Mouse (Mus musculus) A20 (cell line): ENCODE measurements around the gene Smim15.

Experiments used
- DNase-seq: peaks from one replicate; pipeline ENCODE4 v3.0.0-alpha.2; 2011; ENCODE audit warnings: low read depth, low spot score

The Smim15 gene

DNA sequence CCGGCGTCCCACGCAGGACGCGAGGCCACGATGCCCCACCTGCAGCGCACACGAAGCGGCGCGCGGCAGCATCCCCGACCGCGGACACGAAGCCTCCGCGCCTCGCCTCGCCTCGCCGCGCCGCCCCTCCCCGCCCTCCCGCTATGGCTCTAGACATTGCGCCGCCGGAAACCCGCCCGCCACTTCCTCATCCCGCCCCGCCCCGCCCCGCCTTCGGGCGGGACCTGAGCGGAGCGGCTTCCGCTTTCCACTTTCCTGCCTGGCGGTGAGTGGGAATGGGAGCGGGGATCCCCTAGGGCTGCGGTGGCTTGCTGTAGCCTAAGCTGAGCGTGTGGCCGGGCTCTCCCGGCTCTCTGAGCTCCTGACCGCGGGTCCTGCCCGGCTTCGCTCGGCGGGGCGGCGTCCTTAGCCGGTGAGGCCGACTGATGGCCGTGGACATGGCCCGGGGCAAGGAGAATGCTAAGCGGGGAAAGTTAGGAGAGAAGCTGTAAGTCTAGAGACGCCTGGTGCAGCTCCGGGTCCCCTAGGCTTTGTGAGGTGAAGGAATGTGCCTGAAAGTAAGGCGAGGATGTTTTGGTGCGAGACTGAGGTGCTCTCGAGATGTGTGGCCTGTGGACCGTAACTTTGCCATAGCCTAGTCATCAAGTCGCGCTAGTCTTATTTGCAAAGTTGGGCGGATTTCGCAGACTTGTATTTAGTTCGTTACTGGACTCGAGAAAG, at the start of gene Smim15:
TSS of gene Smim15 (plus strand) at position 225 of the 720 bp plus-strand sequence.
- DNase-seq = peak; percentile 90

DNA sequence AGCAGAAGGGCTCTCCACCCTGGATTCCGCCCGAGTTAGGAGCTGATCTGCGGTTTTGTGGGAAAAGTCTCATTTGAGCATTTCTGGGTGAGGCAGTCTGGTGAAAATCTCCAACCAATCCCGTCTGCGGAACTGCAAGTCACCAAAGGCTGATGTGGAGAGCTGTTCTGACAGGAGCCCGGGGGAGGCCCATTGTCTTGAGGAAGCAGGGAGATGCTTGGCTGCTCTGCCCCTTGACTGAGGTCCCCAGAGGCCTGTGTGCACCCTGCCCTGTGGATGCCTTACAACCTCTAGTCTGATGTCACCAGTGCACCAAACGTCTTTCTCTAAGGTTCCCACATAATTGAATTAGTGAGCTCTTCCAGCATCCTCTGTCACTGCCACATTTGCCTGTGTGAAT, 49.0 kb upstream of the Smim15 start:
- DNase-seq = no peak

DNA sequence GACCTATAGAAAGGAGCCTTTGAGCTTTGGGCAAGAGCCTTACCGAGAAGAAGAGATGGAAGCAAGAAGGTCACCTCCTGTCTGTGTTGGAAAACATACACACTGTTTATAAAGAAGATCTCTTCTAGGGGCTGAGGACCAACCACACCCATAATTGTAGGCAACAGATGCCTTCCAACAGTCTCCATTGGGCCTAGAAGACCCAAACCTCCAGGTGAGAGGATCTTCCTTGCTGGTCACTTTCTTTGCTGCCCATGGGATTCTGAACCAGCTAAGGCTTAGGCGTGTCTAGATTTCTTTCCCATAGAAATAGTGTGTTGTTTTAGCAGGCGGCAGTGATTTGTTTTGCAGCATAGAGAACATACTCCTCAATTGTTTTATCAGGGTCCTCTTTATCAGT, 47.9 kb upstream of the Smim15 start:
- DNase-seq = no peak

DNA sequence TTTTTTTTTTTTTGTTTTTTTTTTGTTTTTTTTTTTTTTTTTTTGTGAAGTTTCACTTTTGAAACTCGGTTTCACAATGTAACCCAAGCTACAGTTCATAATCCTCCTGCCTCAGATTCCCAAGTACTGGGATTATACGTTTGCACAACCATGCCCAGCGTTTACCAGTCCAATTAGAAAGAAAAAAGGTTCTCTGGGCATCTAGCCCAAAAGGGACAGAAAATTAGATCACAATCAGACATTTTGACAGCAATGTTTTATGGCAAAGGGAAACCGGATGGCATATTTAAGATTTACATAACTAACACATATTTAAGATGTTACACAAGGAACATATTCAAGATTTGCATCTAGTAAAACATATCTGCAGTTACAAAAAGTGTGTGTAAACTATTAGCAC, 36.4 kb upstream of the Smim15 start:
- DNase-seq = no peak

DNA sequence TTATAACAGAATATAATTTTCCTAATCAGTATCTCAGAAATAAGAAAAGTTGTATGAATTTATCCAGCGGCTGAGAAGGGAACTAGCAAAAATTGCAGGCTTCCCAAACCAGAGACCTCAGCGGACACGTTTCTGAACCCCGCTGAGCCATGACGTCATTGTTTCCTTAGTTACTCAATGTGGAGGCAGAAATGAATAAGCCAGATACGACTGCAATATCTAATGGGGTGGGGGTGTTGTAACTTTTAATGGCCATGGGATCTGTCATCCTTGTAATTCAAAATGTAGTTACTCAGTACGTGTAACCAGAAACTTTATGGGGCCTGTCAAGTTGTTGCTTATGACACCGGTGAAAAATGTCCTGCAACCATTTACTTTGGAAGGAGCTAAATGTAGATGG, 31.1 kb upstream of the Smim15 start:
- no peak for DNase-seq

DNA sequence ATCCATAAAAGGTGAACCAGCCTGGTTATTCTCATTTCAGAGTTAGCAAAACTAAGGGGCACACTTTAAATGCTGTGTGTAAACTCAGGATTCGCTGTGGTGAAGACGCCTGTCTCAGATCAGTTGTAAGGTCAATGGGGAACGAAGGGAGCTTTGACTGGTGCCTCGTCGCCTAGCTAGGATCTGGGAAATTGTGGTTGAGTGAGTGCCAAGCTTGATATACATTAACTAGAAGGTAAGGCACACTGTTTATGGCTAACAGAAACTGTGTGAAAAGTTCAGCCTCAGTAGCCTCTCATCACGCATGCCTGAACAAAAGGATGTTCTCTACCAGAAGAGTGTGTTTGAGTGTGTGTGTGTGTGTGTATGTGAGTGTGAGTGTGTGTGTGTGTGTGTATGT, 30.4 kb upstream of the Smim15 start:
- no peak for DNase-seq

DNA sequence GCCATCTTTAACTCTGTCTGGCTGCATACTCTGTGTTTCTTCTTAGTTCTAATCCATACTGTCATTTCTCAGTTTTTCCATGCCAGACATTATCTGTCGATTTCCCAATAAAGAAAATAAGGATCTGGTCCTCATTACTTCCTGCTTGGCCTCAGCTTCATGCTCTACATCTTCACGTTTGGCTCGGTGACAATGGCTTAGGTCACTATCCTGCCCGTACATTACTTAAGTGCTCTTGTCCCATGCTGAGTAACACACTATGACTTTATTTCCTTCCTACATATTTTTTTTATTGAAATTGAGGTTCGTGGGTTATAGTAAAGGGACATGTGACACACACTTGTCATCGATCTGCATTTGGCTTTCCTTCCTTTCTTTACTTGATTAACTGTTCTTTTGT, 29.1 kb upstream of the Smim15 start:
- no peak for DNase-seq

DNA sequence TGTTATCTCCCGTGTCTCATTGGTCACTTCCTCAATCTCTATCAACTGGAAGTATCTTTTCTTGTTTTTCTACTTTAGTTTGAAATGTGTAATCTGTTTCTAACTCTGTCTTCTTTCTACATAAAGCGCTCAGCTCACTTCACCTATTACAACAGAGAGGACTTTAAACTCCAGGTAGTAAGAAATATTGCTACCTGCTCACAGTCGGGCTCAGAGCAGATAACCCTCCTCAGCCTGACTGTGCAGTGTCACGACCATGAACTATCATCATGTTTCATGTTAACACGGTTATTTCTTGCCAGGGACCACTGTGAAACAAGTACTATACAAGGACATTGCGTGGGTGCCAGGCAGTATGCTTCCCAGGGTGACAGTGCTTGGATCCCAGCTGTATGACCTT, 26.9 kb upstream of the Smim15 start:
- DNase-seq = no peak

DNA sequence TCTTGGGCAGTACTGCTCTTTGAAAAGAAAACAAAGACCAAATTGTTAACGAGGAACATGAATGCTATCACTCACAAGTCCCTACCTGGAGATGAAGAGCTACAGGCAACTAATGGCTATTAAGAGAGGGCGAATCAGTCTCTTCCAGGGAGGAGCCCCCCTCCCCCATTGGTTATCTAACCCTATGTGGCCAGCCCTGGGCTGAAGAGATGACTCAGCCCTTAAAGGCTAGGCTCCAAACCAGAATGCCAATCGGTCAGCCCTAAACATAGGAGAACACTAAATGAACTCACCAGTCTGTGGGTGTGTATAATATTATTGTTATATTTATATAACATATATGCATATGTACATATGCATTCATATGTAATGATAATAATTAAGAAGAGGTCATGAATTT, 18.4 kb upstream of the Smim15 start:
- DNase-seq = no peak

DNA sequence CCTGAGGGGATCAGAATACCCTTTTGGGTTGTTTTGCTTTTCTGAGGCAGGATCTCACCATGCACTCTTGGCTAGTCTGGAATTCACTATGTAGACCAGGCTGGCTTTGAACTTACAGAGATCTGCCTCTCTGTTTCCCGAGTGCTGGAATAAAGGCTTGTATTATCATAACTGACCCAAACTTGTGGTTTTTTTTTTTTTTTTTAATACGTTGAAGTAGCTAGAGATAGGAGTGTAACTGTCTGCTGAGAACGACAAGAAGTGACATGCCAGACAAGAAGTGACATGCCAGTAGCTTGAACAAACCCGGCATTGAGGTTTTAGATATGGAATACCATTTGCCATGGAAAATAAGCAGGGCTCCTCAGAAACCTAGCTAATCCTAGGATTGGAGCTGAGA, 11.5 kb upstream of the Smim15 start:
- no peak for DNase-seq

DNA sequence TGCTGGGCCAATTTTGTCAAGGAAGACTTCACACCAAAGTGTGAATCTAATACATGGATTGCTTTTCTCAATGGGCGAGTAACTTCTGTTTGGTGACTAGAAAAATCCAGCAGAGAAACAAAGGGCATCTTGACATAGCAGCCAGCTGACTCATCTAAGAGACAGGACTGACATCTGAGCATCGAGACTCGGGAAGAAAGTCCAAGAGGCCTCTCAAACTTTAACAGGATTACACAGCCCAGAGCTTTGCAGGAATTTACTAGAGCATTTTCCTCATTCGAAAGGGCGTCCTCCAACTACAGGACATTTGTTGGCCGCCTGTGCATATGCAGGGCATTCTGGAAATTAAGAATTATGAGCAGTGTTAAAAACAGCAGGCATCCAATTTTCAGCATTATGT, 4.9 kb upstream of the Smim15 start:
- DNase-seq = no peak

DNA sequence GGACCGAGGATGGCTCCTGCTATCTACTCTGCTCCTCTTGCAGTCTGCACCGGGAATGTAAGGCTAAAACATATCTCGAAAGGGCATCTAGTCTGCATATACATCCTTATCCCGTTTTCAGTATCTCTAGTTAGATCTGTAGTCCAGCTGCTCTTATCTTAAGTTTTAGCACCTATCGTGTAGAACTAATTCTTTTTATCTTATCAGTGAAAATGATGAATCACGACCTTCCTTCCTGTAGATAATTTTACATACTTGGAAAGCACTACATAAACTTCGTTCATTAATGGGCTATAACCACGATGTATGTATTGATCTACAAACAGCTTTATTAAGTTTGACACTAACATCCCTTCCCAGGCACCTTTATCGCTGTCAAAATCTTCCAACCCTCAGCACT, 4.3 kb upstream of the Smim15 start:
- no peak for DNase-seq

DNA sequence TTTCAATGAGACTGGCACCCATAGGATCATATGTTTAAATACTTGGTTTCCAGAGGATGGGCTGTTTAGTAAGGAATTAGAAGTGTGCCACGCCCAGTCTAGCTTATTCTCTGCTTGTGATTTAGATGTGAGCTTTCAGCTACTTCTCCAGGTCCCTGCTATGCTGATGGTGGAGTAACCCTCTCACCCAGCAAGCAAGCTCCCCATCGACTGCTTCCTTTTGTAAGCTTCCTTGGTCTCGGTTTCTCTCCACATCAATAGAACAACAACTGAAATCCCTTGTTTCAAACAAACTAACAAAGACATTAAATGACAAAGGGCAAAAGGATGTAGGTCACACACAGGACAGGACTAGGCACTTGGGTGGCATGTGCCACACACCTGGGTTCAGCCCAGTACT, 3.8 kb upstream of the Smim15 start:
- DNase-seq = no peak

DNA sequence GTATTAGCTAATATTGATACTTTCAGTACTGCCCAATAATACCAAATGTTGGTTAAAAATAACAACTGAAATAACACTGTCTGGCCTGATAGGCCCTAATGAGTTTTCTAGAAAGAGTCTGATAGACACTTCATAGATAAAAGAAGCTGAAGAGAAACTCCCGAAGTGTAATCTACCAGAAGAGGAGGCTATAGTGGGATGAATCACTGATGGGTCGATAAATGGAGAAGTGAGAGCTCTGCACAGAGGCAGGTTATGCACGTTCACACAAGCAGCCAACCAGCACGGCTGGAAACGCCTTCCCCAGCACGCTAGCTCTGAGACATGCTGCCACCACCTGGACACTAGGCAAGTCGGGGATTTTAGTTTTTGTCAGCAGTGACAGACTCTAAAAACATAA, 2.9 kb upstream of the Smim15 start:
- peak; percentile 92 for DNase-seq

DNA sequence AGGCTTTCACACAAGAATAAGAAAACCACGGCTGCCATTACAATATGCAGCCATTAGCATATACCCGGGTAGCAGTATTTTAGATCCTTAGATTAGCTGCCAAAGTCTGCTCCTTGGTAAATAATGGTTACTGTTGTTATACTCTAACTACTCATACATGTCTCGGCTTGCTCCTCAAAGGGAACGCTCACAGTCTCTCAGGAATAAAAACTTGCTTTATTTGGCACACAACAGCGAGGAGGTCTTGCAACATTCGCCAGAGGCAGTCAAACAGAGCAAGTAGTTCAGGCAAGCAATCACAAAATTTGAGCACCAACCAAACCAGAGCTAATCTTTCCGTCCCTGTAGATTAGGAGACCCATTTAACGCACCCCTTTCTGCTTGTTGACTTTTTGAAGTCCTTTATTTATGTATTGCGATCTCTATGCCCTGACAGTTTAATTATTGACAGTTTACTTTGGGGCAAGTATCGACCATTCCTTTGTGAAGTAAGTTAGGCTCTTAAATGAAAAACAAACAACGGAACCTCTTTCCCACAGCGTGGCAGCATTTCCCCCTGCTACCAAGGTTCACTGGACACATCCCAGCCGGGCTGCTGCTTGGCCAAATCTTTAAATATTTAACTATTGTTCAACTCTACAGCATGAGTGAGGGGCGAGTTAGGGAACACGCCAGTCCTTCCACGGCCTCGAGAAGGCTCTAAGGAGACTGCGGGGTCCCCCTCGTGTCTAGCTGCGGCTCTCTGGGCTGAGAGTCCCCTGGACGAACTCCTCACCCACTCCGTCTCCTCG, 620 bp upstream of the Smim15 start:
- DNase-seq = peak; percentile 64

DNA sequence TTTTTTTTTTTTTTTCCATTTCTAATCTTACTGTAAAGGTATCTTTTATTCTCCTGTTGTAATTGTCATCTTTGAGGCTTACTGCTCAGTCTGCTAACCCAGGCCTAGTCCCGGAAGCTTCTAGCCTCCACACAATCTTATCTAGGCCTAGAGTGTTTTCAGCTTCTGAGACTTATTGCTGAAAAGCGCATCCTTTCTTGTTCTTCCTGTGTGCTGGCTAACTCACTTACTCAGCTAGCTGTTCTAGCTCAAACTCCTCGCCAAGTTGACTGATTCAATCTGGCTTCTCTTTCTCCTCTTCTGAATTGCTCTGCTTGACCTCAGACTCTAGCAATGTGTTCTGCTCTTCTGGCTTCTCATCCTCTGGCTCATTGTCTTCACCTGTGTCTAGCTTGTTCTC, 1.4 kb downstream of the Smim15 start:
- DNase-seq = no peak

DNA sequence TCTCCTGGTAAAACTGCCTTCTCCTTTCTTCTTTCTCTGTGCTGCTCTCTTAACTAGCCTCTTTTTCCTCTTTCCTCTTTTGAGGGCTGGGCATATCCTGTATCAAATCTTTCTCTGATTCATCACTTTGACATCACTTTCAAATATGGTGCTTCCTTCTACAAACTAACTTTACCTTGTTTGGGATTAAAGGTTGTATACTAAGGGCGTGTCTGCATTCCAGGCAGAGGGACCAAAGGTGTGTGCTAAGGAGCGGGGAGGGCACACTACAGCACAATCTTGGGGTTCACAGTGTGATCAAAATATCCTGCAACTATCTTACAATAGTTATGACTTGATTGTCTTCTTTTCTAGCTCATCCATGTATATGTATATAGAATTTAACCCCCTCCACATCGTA, 1.8 kb downstream of the Smim15 start:
- DNase-seq = no peak

DNA sequence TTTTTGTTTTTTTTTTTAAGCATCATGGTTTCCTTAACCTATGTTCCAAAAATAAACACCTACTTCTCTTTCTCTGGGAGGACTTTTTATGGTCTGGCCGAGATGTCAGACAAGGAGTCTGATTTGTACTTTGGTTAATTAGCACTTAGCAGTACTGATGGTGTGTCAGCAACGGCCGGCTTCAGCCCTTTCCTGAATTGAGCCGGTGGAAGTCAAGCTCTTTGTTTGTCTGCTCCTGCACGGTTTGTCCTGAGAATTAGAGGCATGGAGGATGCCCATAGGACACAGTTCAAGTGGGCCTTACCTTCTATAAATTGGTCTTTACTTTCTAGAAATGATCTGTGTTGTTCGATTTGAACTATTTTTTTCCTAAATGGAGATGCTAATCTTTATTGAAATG, 2.6 kb downstream of the Smim15 start:
- DNase-seq = no peak

DNA sequence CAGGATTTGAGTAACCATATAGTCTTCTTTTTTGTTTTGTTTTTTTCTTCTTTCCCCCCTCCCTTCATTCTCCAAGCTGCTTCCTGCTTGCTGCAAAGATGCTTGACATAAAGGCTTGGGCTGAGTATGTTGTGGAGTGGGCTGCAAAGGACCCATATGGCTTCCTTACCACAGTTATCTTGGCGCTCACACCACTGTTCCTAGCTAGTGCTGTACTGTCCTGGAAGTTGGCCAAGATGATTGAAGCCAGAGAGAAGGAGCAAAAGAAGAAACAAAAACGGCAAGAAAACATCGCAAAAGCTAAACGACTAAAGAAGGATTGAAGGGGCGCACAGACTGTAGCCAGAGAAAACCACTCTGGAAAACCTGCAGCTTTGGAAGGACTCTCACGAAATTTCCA, 3.1 kb downstream of the Smim15 start:
- no peak for DNase-seq

DNA sequence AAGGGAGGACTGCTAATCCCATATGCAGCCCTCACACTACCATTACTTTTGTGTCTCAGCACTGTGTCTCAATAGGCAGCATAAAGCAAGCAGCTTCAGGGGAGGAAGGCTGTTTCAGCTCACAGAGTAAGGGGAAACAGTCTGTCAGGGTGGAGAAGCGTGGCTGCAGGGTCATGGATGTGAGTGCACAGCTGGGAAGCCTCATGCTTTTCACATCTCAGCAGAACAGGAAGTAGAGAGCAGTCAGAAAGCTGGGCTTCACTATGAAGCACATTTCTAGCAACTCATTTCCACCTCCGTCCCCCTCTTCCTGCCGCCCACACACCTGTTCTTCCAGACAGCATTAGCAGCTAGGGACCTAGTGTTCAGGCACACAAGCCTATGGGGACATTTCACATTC, 12.7 kb downstream of the Smim15 start:
- peak; percentile 59 for DNase-seq

DNA sequence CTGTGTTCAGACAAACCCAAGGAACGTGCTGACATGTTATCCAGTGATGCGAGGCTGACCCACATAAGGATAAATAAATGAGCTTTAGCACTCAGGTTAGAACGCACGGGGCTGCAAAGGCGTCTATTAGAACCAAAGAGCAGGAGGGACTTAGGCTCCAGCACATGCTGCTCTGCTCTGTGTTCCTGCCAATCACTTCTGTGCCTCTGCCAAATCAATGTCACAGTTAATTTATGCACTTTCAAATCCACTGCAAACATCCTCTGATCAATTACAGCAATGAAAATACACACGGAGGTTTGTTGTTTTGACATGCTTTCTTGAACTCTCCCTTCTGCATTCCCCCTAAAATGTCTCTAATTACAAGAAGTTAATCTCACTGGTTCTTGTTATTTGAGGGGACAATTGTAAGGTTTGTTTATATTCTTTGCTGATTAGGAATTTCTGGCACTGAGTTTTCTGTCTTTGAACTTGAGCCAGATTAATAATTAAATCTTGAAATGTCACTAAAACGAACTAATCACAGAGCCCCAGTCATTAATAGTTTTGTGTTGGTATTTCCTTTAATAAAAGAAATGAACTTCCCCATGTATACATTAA, 16.1 kb downstream of the Smim15 start:
- no peak for DNase-seq

DNA sequence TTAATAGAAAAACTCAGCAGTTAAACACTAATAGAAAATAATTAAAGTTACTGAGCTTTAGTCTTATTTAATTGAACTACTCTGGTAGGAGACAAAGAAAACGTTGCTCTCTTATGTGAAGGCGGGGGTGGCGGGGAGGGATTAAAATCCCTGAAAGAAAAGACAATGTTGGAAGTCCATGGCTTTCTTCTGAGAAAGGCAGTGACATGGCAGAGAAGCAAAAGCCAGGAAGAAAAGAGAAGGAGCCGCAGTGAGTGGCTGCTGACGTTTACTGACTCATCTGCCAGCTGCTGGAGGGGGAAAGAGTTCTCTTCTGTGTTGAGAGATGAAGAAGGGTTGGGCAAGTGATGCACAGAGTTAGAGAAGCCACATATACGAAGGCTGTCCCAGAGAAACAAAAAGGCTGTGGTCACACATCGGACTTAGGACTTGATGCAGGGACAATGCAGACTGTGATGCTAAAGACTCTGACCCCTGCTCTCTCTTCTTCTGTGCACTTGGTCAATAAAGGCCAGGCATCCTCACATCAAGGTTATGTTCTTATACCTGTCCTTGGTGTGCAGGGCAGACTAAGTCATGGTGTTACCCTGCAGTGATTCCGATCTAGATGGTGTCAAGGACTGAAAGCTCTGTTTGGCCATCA, 16.8 kb downstream of the Smim15 start:
- DNase-seq = no peak

DNA sequence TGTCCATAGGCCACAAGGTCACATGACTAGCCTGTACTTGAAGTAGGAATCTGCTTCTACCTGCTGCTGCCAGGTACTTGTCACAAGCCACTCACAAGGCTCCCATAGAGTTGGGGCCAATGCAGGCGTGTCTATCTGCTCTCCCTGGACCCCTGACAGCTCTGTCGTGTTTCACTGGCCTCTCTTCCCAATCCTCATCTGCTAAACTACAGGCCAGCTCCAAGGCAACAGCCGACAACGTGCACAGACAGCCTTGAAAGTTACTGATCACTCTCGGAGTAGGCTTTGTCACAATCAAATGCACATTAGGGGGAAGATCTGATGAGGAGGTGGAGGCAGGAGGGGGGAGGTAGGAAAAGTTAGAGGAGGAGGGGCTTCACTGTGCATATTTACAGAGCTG, 18.7 kb downstream of the Smim15 start:
- no peak for DNase-seq
